Mouse (Mus musculus) bone marrow, adult 2 months (tissue): ENCODE results near the gene Mgat2.

Experiments used
- CTCF ChIP-seq: fragments of 200-500 bp; IDR thresholded peaks from 2 replicates; pipeline ENCODE4 v1.5.1; 2011; ENCODE audit warnings: low read length, control low read depth; ENCODE audit not compliant: control insufficient read depth, insufficient read depth
- POLR2A ChIP-seq: fragments of 200-500 bp; IDR thresholded peaks from 2 replicates; pipeline ENCODE4 v1.6.1; 2011; ENCODE audit warnings: low read depth, mild to moderate bottlenecking, control low read depth, low read length, borderline replicate concordance; ENCODE audit not compliant: control insufficient read depth

- no peak for TF ChIP-seq CTCF
- TF ChIP-seq POLR2A, result no peak
Observed at GRCm38 (mm10) chr12:69139841-69140240, 44.1 kb upstream of the Mgat2 start.
